Mouse (Mus musculus) macrophage (primary cell): ENCODE data around the gene Rab37. TPM values are rescaled to one million over a fixed set of nuclear protein-coding genes. Genes with fewer than 3 reads are reported as not detected.
A peak's percentile ranks its signal among the peaks of the same experiment; 100 is the strongest.

Source experiments
- H3K27ac ChIP-seq: fragments of 350-480 bp; formaldehyde crosslinking; 2 replicates; pipeline ENCODE4 v1.9.0; 2021
- H3K36me3 ChIP-seq: fragments of 350-480 bp; formaldehyde crosslinking; 2 replicates; pipeline ENCODE4 v1.9.0; 2021; ENCODE audit errors: inconsistent target
- H3K4me3 ChIP-seq: fragments of 350-480 bp; formaldehyde crosslinking; 2 replicates; pipeline ENCODE4 v1.9.0; 2021; ENCODE audit errors: inconsistent target
- H3K79me2 ChIP-seq: fragments of 350-480 bp; formaldehyde crosslinking; 2 replicates; pipeline ENCODE4 v1.9.0; 2021; ENCODE audit errors: inconsistent target
- WGBS: methylation state at CpG from one replicate; pipeline ENCODE4 v1.1.7; 2026; ENCODE audit warnings: inconsistent platforms; ENCODE audit not compliant: missing documents; 5-methylcytosine and 5-hydroxymethylcytosine counted together
- polyA plus RNA-seq: library from polyadenylated mRNA; stranded (reverse); fragments of 250-400 nt; gene quantifications from 3 replicates; pipeline ENCODE4 v1.2.4, GENCODE M21; 2018; ENCODE audit warnings: inconsistent platforms

Gene Rab37
- polyA plus RNA-seq, 1 experiment from 2014 or later, result 1.1 TPM

- Histone ChIP-seq H3K4me3 (no peak overlapping the region), H3K79me2 (peaks cover 99% of the 10 kb centered on the region), H3K27ac (no peak overlapping the region), H3K36me3 (peaks cover 94% of the 10 kb centered on the region)
- 25% methylated on average over 12 of the region's 12 CpGs for WGBS
Measured at GRCm38 (mm10) chr11:115202316-115202715, 111.1 kb downstream of the Rab37 start.

- Histone ChIP-seq H3K27ac (no peak overlapping the region), H3K36me3 (peaks cover 94% of the 10 kb centered on the region), H3K4me3 (no peak overlapping the region), H3K79me2 (peaks cover 99% of the 10 kb centered on the region)
- 92% methylated on average over 8 of the region's 9 CpGs for WGBS
Measured at GRCm38 (mm10) chr11:115202756-115203155, 111.5 kb downstream of the Rab37 start.

- WGBS, result 97% methylated on average over 12 of the region's 12 CpGs
- Histone ChIP-seq H3K27ac (no peak overlapping the region), H3K36me3 (peaks cover 95% of the 10 kb centered on the region), H3K79me2 (peaks cover 98% of the 10 kb centered on the region), H3K4me3 (no peak overlapping the region)
Measured at GRCm38 (mm10) chr11:115208126-115208525, 116.9 kb downstream of the Rab37 start.

GRCm38 (mm10) chr11:115208776-115209732 lies 117.8 kb downstream of the Rab37 start:
- H3K27ac ChIP-seq, result peak overlapping the region; percentile 46
- H3K36me3 ChIP-seq, result peaks cover 95% of the 10 kb centered on the region
- no peak overlapping the region for H3K4me3 ChIP-seq
- peaks cover 98% of the 10 kb centered on the region for H3K79me2 ChIP-seq
- 56% methylated on average over 21 of the region's 25 CpGs for whole genome bisulfite sequencing

GRCm38 (mm10) chr11:115209958-115210357 lies 118.7 kb downstream of the Rab37 start:
- Histone ChIP-seq H3K27ac (0 out of 2 replicates have a peak overlapping the region, but pooled peaks have one; percentile 46), H3K4me3 (no peak overlapping the region), H3K36me3 (peaks cover 95% of the 10 kb centered on the region), H3K79me2 (peaks cover 98% of the 10 kb centered on the region)
- WGBS, result 94% methylated on average over 7 of the region's 7 CpGs

Other genes starting within 250 kb of the Rab37 start
- 1.8 to 17.4 TPM (median 8.2 TPM) in 3 replicates for gene Gprc5c, start 240.3 kb upstream of the Rab37 start, polyA plus RNA-seq
- 86.9 to 197 TPM (median 152 TPM) in 3 replicates for gene Cd300a, start 201.4 kb upstream of the Rab37 start, polyA plus RNA-seq
- gene Cd300lb, start 157.0 kb upstream of the Rab37 start, polyA plus RNA-seq, result 149 to 198 TPM (median 167 TPM) in 3 replicates
- 0.56 TPM in 1 of 3 replicates, not detected in the others for gene Cd300c, start 122.3 kb upstream of the Rab37 start, polyA plus RNA-seq
- gene Cd300ld, start 101.5 kb upstream of the Rab37 start, polyA plus RNA-seq, result 65.0 to 269 TPM (median 145 TPM) in 3 replicates
- gene Cd300c2, start 89.6 kb upstream of the Rab37 start, polyA plus RNA-seq, result 329 to 356 TPM (median 335 TPM) in 3 replicates
- gene Cd300ld2, start 75.2 kb upstream of the Rab37 start, polyA plus RNA-seq, result 0.44 to 2.5 TPM (median 1.1 TPM) in 3 replicates
- gene Cd300ld4, start 64.4 kb upstream of the Rab37 start, polyA plus RNA-seq, result 22.8 to 58.2 TPM (median 33.8 TPM) in 3 replicates
- gene Cd300ld5, start 53.7 kb upstream of the Rab37 start, polyA plus RNA-seq, result 8.7 to 52.5 TPM (median 20.9 TPM) in 3 replicates
- 341 to 1,001 TPM (median 699 TPM) in 3 replicates for gene Cd300ld3, start 43.0 kb upstream of the Rab37 start, polyA plus RNA-seq
- gene Cd300e, start 29.3 kb upstream of the Rab37 start, polyA plus RNA-seq, result 0.23 to 1.8 TPM (median 0.40 TPM) in 3 replicates
- gene Cd300lf, start 42.6 kb downstream of the Rab37 start, polyA plus RNA-seq, result 76.9 to 122 TPM (median 90.4 TPM) in 3 replicates
- 158 to 302 TPM (median 169 TPM) in 3 replicates for gene Slc9a3r1, start 71.9 kb downstream of the Rab37 start, polyA plus RNA-seq
- 86.7 to 149 TPM (median 97.3 TPM) in 3 replicates for gene Tmem104, start 96.1 kb downstream of the Rab37 start, polyA plus RNA-seq
- 49.9 to 79.6 TPM (median 50.9 TPM) in 3 replicates for gene Nat9, start 96.4 kb downstream of the Rab37 start, polyA plus RNA-seq
- gene Grin2c, start 175.8 kb downstream of the Rab37 start, polyA plus RNA-seq, result not detected in 3 replicates
- 2.3 to 6.0 TPM (median 4.3 TPM) in 3 replicates for gene Fdxr, start 185.6 kb downstream of the Rab37 start, polyA plus RNA-seq
- 0.52 to 1.4 TPM (median 0.90 TPM) in 3 replicates for gene Fads6, start 206.2 kb downstream of the Rab37 start, polyA plus RNA-seq
- not detected in 3 replicates for gene Otop2, start 215.7 kb downstream of the Rab37 start, polyA plus RNA-seq
- not detected in 3 replicates for gene Ush1g, start 230.6 kb downstream of the Rab37 start, polyA plus RNA-seq
- not detected in 3 replicates for gene Otop3, start 243.3 kb downstream of the Rab37 start, polyA plus RNA-seq